10 mouse cellular contexts compared by ENCODE assay signal in the genomic region with DNA sequence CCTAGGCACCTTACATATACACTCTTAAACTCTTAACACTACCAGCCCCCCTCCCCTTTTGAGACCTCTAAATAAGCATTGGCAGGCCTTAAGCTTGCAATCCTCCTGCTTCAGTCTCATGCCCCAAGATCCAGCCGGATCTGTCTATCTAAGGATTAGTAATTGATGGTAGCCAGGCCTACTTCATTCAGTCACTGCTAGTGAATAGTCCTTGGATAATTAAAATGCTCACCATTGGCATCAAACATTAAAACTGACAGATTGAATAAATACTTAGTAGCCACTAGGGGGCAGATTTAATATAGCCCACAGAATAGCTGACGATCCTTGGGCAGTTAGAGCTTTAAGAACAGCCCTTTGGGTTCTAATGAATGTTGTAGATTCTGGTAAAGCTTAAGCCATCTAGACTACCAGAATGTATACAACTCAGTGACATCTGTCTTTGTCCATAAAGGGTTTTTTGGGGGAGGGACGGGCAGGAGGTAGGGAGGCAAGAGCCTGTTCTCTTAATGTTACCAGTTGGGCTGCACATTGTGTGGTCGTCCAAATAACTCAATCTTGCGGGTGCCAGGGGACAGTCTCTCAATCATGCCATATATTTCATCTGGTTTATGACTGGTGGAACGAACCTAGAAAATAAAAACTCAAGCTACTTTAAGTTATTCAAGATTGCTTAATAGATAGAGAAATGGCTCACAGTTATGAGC. TPM values are rescaled to one million over a fixed set of nuclear protein-coding genes. Genes with fewer than 3 reads are reported as not detected.
DNase-seq lines count a peak whose midpoint lies in the region; ATAC-seq and TF ChIP-seq lines count a peak whose summit lies in the region.
"Had no signal": no experiment of that assay in that cellular context is flagged by ENCODE, and none has a peak within 500 bp of the region (broad histone marks: within the 10 kb centered on the region; RNA-seq: fewer than 3 reads in every experiment).

No protein-coding gene starts in this region.

- H3K4me2 ChIP-seq in forebrain, embryonic 16.5 days (ENCODE audit: low read length), result no peak overlapping the region
- H3K4me2 ChIP-seq in midbrain, embryonic 15.5 days, result no peak overlapping the region

- TF ChIP-seq CTCF in heart, adult 2 months (IDR thresholded peaks at IDR 0.05), result peak; percentile 82
- TF ChIP-seq CTCF in E14TG2a.4 (conservative IDR thresholded peaks at IDR 0.05; ENCODE audit: low read length), result peak; percentile 62

- TF ChIP-seq POLR2A in heart, adult 2 months (IDR thresholded peaks at IDR 0.05; ENCODE audit: insufficient read depth, low read depth, low read length), result no peak

- H3K4me3 ChIP-seq in heart, adult 2 months, result no peak overlapping the region
- no peak overlapping the region for H3K4me3 ChIP-seq in E14TG2a.4 (replicated peaks; ENCODE audit: low read length)
- no peak overlapping the region for H3K4me3 ChIP-seq in forebrain, embryonic 16.5 days (replicated peaks; ENCODE audit: low read length)
- no peak overlapping the region for H3K4me3 ChIP-seq in midbrain, embryonic 15.5 days
- H3K4me3 ChIP-seq: megakaryocyte, embryonic 14.5 days had no signal

- no peaks in the 10 kb centered on the region for H3K4me1 ChIP-seq in heart, adult 2 months (ENCODE audit: control insufficient read depth, insufficient read depth, low read length)
- H3K4me1 ChIP-seq in E14TG2a.4 (replicated peaks; ENCODE audit: low read depth, low read length), result no peaks in the 10 kb centered on the region
- H3K4me1 ChIP-seq in forebrain, embryonic 16.5 days (replicated peaks; ENCODE audit: control insufficient read depth, insufficient read depth, low read length), result no peaks in the 10 kb centered on the region
- H3K4me1 ChIP-seq in midbrain, embryonic 15.5 days, result no peaks in the 10 kb centered on the region
- H3K4me1 ChIP-seq: megakaryocyte, embryonic 14.5 days had no signal

- no peak overlapping the region for H3K27ac ChIP-seq in heart, adult 2 months
- H3K27ac ChIP-seq in forebrain, embryonic 16.5 days (ENCODE audit: low read length), result no peak overlapping the region
- no peak overlapping the region for H3K27ac ChIP-seq in midbrain, embryonic 15.5 days

- H3K9me3 ChIP-seq in E14TG2a.4 (ENCODE audit: low read length), result no peaks in the 10 kb centered on the region
- H3K9me3 ChIP-seq in forebrain, embryonic 16.5 days (ENCODE audit: control insufficient read depth, low read length), result no peaks in the 10 kb centered on the region
- no peaks in the 10 kb centered on the region for H3K9me3 ChIP-seq in midbrain, embryonic 15.5 days
- H3K9me3 ChIP-seq: megakaryocyte, embryonic 14.5 days had no signal

- no peaks in the 10 kb centered on the region; the same call in 1 of the 2 replicates for H3K36me3 ChIP-seq in heart, adult 2 months (ENCODE audit: control insufficient read depth, insufficient read depth, low read length)
- H3K36me3 ChIP-seq in E14TG2a.4 (ENCODE audit: insufficient read depth, low read length), result peaks cover 98% of the 10 kb centered on the region
- H3K36me3 ChIP-seq in forebrain, embryonic 16.5 days (ENCODE audit: control insufficient read depth, insufficient read depth), result peaks cover 47% of the 10 kb centered on the region
- H3K36me3 ChIP-seq in midbrain, embryonic 15.5 days (replicated peaks), result peaks cover 54% of the 10 kb centered on the region

- peak; percentile 58 for ATAC-seq in forebrain, embryonic 16.5 days
- ATAC-seq in midbrain, embryonic 15.5 days (replicated peaks), result peak; percentile 54

- H3K27me3 ChIP-seq in heart, adult 2 months (ENCODE audit: control insufficient read depth, insufficient read depth, low read length), result no peaks in the 10 kb centered on the region
- H3K27me3 ChIP-seq in E14TG2a.4 (ENCODE audit: insufficient read depth, low read length), result no peaks in the 10 kb centered on the region
- H3K27me3 ChIP-seq in forebrain, embryonic 16.5 days (replicated peaks; ENCODE audit: control insufficient read depth, insufficient read depth, low read length), result no peaks in the 10 kb centered on the region
- no peaks in the 10 kb centered on the region for H3K27me3 ChIP-seq in midbrain, embryonic 15.5 days (replicated peaks)
- H3K27me3 ChIP-seq: megakaryocyte, embryonic 14.5 days had no signal

- intact Hi-C loops in heart, adult 2 months (cut with DNase I), result loop anchor here (2.0 kb wide), 1 partner anchor 43 kb away; no protein-coding TSS in a partner anchor
- intact Hi-C loops in heart, postnatal 14 days (cut with DNase I), result no loop called here

- 68% methylated on average over 6 of the region's 6 CpGs for WGBS in heart, adult 2 months
- WGBS in forebrain, embryonic 16.5 days, result 58% methylated on average over 6 of the region's 6 CpGs
- WGBS in midbrain, embryonic 15.5 days, result 64% methylated on average over 6 of the region's 6 CpGs

- no peaks in the 10 kb centered on the region for H3K79me2 ChIP-seq in heart, adult 2 months (replicated peaks; ENCODE audit: control insufficient read depth, insufficient read depth, low read length)

- TF ChIP-seq EP300 in heart, adult 2 months (IDR thresholded peaks at IDR 0.05; ENCODE audit: insufficient read depth, low read depth, low read length), result no peak

- DNase-seq in heart, adult 2 months, result no peak
- no peak for DNase-seq in heart, postnatal 14 days
- no peak for DNase-seq in spleen, postnatal 14 days (ENCODE audit: low spot score in 2 of 2)
- no peak for DNase-seq in cerebellum, adult 9-10 months
- DNase-seq in B cell, adult 2 months, result no peak
- DNase-seq: gastrocnemius, postnatal 10 days had no signal

- H3K9ac ChIP-seq in heart, adult 2 months (ENCODE audit: low read depth, low read length), result no peak overlapping the region
- no peak overlapping the region for H3K9ac ChIP-seq in forebrain, embryonic 16.5 days (replicated peaks; ENCODE audit: low read depth, low read length)
- H3K9ac ChIP-seq in midbrain, embryonic 15.5 days, result no peak overlapping the region

RNA-seq across cellular contexts. Expression of gene Mettl3, which starts 9.2 kb away (rescaled TPM):
- total RNA-seq in heart, adult 2 months (2021), result 10 to 100 TPM; 17.8 to 20.4 TPM
- 15.7 and 19.4 TPM in 2 replicates for polyA plus RNA-seq in heart, adult 2 months (2012; rRNA removed)
- total RNA-seq in heart, postnatal 14 days (2021), result 10 to 100 TPM; 19.1 to 19.5 TPM
- polyA plus RNA-seq in forebrain, embryonic 16.5 days (2015; fragmentation: Nextera tagmentation; extraction: Ambion mirVana), result 53.3 and 55.7 TPM in 2 replicates
- 50.2 and 54.7 TPM in 2 replicates for polyA plus RNA-seq in midbrain, embryonic 15.5 days (2015; fragmentation: Nextera tagmentation; extraction: Ambion mirVana)

RNA-seq across cellular contexts. Expression of gene Rab2b, which starts 16.4 kb away (rescaled TPM):
- total RNA-seq in heart, adult 2 months (2021), result 1 to 10 TPM; 4.8 to 5.2 TPM
- 6.9 and 10.1 TPM in 2 replicates for polyA plus RNA-seq in heart, adult 2 months (2012; rRNA removed)
- 1 to 10 TPM; 5.5 to 7.1 TPM for total RNA-seq in heart, postnatal 14 days (2021)
- 54.9 and 56.8 TPM in 2 replicates for polyA plus RNA-seq in forebrain, embryonic 16.5 days (2015; fragmentation: Nextera tagmentation; extraction: Ambion mirVana)
- polyA plus RNA-seq in midbrain, embryonic 15.5 days (2015; fragmentation: Nextera tagmentation; extraction: Ambion mirVana), result 64.0 and 67.6 TPM in 2 replicates

RNA-seq across cellular contexts. Expression of gene Tox4, which starts 16.8 kb away (rescaled TPM):
- 10 to 100 TPM; 32.8 to 37.5 TPM for total RNA-seq in heart, adult 2 months (2021)
- 23.3 and 41.1 TPM in 2 replicates for polyA plus RNA-seq in heart, adult 2 months (2012; rRNA removed)
- total RNA-seq in heart, postnatal 14 days (2021), result 10 to 100 TPM; 35.5 to 36.7 TPM
- 52.1 and 60.2 TPM in 2 replicates for polyA plus RNA-seq in forebrain, embryonic 16.5 days (2015; fragmentation: Nextera tagmentation; extraction: Ambion mirVana)
- 56.0 and 61.0 TPM in 2 replicates for polyA plus RNA-seq in midbrain, embryonic 15.5 days (2015; fragmentation: Nextera tagmentation; extraction: Ambion mirVana)

RNA-seq across cellular contexts. Expression of gene Sall2, which starts 32.9 kb away (rescaled TPM):
- total RNA-seq in heart, adult 2 months (2021), result 1 to 10 TPM in 1 of 2 experiments, under 1 TPM in 1; 0.98 to 2.0 TPM
- 1.6 and 2.3 TPM in 2 replicates for polyA plus RNA-seq in heart, adult 2 months (2012; rRNA removed)
- total RNA-seq in heart, postnatal 14 days (2021), result 1 to 10 TPM; 2.2 to 2.9 TPM
- 31.0 and 34.7 TPM in 2 replicates for polyA plus RNA-seq in forebrain, embryonic 16.5 days (2015; fragmentation: Nextera tagmentation; extraction: Ambion mirVana)
- 48.8 and 49.7 TPM in 2 replicates for polyA plus RNA-seq in midbrain, embryonic 15.5 days (2015; fragmentation: Nextera tagmentation; extraction: Ambion mirVana)

RNA-seq across cellular contexts. Expression of gene Chd8, which starts 38.1 kb away (rescaled TPM):
- 10 to 100 TPM; 36.7 to 45.2 TPM for total RNA-seq in heart, adult 2 months (2021)
- 14.3 and 21.0 TPM in 2 replicates for polyA plus RNA-seq in heart, adult 2 months (2012; rRNA removed)
- 10 to 100 TPM; 50.1 to 51.9 TPM for total RNA-seq in heart, postnatal 14 days (2021)
- polyA plus RNA-seq in forebrain, embryonic 16.5 days (2015; fragmentation: Nextera tagmentation; extraction: Ambion mirVana), result 37.4 and 42.4 TPM in 2 replicates
- polyA plus RNA-seq in midbrain, embryonic 15.5 days (2015; fragmentation: Nextera tagmentation; extraction: Ambion mirVana), result 37.8 and 43.9 TPM in 2 replicates
